Mouse (Mus musculus): ENCODE data around the gene Usp48. TPM values are rescaled to one million over a fixed set of nuclear protein-coding genes. Genes with fewer than 3 reads are reported as not detected.

Gene Usp48
- total RNA-seq, 2 experiments from 2014 or later = 70.4 to 77.5 TPM

Other genes with a start within 250 kb of the Usp48 start
- 1,134 and 1,141 TPM in 2 replicates for gene Cdc42, start 236.0 kb upstream of the Usp48 start, total RNA-seq (2015)
- 1,082 and 1,090 TPM in 2 replicates for gene Cdc42, start 236.0 kb upstream of the Usp48 start, total RNA-seq (2017)
- gene Cela3a, start 184.0 kb upstream of the Usp48 start, total RNA-seq (2015) = not detected in 2 replicates
- gene Cela3a, start 184.0 kb upstream of the Usp48 start, total RNA-seq (2017) = not detected in 2 replicates
- 0.30 TPM in 1 of 2 replicates, not detected in the other for gene Cela3b, start 163.2 kb upstream of the Usp48 start, total RNA-seq (2015)
- gene Cela3b, start 163.2 kb upstream of the Usp48 start, total RNA-seq (2017) = 1.7 TPM in 1 of 2 replicates, not detected in the other
- gene 1700013G24Rik, start 140.5 kb upstream of the Usp48 start, total RNA-seq (2015) = not detected in 2 replicates
- gene 1700013G24Rik, start 140.5 kb upstream of the Usp48 start, total RNA-seq (2017) = not detected in 2 replicates
- under 0.01 TPM in 1 of 2 replicates, not detected in the other for gene Hspg2, start 125.0 kb upstream of the Usp48 start, total RNA-seq (2015)
- gene Hspg2, start 125.0 kb upstream of the Usp48 start, total RNA-seq (2017) = 0.04 TPM in 2 replicates
- gene Ldlrad2, start 19.2 kb upstream of the Usp48 start, total RNA-seq (2015) = not detected in 2 replicates
- not detected in 2 replicates for gene Ldlrad2, start 19.2 kb upstream of the Usp48 start, total RNA-seq (2017)
- 0.31 and 0.87 TPM in 2 replicates for gene Rap1gap, start 71.0 kb downstream of the Usp48 start, total RNA-seq (2015)
- gene Rap1gap, start 71.0 kb downstream of the Usp48 start, total RNA-seq (2017) = 0.88 and 0.98 TPM in 2 replicates
- gene Alpl, start 202.6 kb downstream of the Usp48 start, total RNA-seq (2015) = 0.09 TPM in 1 of 2 replicates, not detected in the other
- 0.16 TPM in 1 of 2 replicates, not detected in the other for gene Alpl, start 202.6 kb downstream of the Usp48 start, total RNA-seq (2017)